Mouse (Mus musculus): Measurements from ENCODE around the gene Dscaml1. TPM values are rescaled to one million over a fixed set of nuclear protein-coding genes. Genes with fewer than 3 reads are reported as not detected.

Dscaml1 gene
- total RNA-seq, 2 experiments from 2014 or later: 88.0 to 91.7 TPM

- DNase-seq: no peak
Observed at GRCm38 (mm10) chr9:45517993-45518705, 91.7 kb downstream of the Dscaml1 start.

GRCm38 (mm10) chr9:45519841-45520240 is 93.4 kb downstream of the Dscaml1 start:
- no peak for DNase-seq

GRCm38 (mm10) chr9:45522866-45523265 is 96.4 kb downstream of the Dscaml1 start:
- no peak for DNase-seq

- no peak for DNase-seq
Observed at GRCm38 (mm10) chr9:45524505-45524904, 98.1 kb downstream of the Dscaml1 start.

- no peak for DNase-seq
Observed at GRCm38 (mm10) chr9:45533253-45533652, 106.8 kb downstream of the Dscaml1 start.

GRCm38 (mm10) chr9:45534472-45534988 is 108.1 kb downstream of the Dscaml1 start:
- peak in 1 of 2 experiments; percentile 43 for DNase-seq

- peak in 1 of 2 experiments; percentile 40 for DNase-seq
Observed at GRCm38 (mm10) chr9:45537649-45538048, 111.2 kb downstream of the Dscaml1 start.

- DNase-seq: no peak
Observed at GRCm38 (mm10) chr9:45539265-45540044, 113.0 kb downstream of the Dscaml1 start.

GRCm38 (mm10) chr9:45546024-45546638 is 119.7 kb downstream of the Dscaml1 start:
- DNase-seq: peak in 1 of 2 experiments; percentile 61

- no peak for DNase-seq
Observed at GRCm38 (mm10) chr9:45546902-45547578, 120.6 kb downstream of the Dscaml1 start.

GRCm38 (mm10) chr9:45549796-45550195 is 123.4 kb downstream of the Dscaml1 start:
- no peak for DNase-seq

- DNase-seq: no peak
Observed at GRCm38 (mm10) chr9:45550210-45550609, 123.8 kb downstream of the Dscaml1 start.

- no peak for DNase-seq
Observed at GRCm38 (mm10) chr9:45550662-45551061, 124.2 kb downstream of the Dscaml1 start.

GRCm38 (mm10) chr9:45555036-45555826 is 128.8 kb downstream of the Dscaml1 start:
- peak in 1 of 2 experiments; percentile 38 for DNase-seq

GRCm38 (mm10) chr9:45556882-45557281 is 130.5 kb downstream of the Dscaml1 start:
- DNase-seq: no peak

- DNase-seq: no peak
Observed at GRCm38 (mm10) chr9:45560987-45561386, 134.6 kb downstream of the Dscaml1 start.

- no peak for DNase-seq
Observed at GRCm38 (mm10) chr9:45566843-45567578, 140.6 kb downstream of the Dscaml1 start.

- no peak for DNase-seq
Observed at GRCm38 (mm10) chr9:45569680-45570079, 143.3 kb downstream of the Dscaml1 start.

- no peak for DNase-seq
Observed at GRCm38 (mm10) chr9:45570346-45570745, 143.9 kb downstream of the Dscaml1 start.

- no peak for DNase-seq
Observed at GRCm38 (mm10) chr9:45572787-45573492, 146.5 kb downstream of the Dscaml1 start.
